Mouse (Mus musculus) myocyte (in vitro differentiated cells): ENCODE measurements around the gene Ada.

ENCODE experiments used
- POLR2A ChIP-seq: IDR thresholded peaks from one replicate; pipeline ENCODE4 v1.6.1; 2011; ENCODE audit warnings: low read depth, mild to moderate bottlenecking, control low read depth, moderate library complexity; ENCODE audit not compliant: insufficient read length
- SRF ChIP-seq: IDR thresholded peaks from one replicate; pipeline ENCODE4 v1.6.1; 2011; ENCODE audit warnings: low read depth; ENCODE audit not compliant: control insufficient read depth, insufficient read length

- TF ChIP-seq POLR2A (no peak), SRF (no peak)
Measured at GRCm38 (mm10) chr2:163699078-163699780, 50.8 kb downstream of the Ada start.
